Mouse (Mus musculus) stomach, postnatal 0 days (tissue): ENCODE measurements around the gene Tex29. TPM values are rescaled to one million over a fixed set of nuclear protein-coding genes. Genes with fewer than 3 reads are reported as not detected.

ENCODE experiments used
- ATAC-seq: fragments of 200-750 bp; cut with Nextera tagmentation; 2 replicates; pipeline ENCODE4 v1.8.0; 2017; ENCODE audit not compliant: low FRiP score, low TSS enrichment
- DNase-seq: peaks from one replicate; pipeline ENCODE4 v3.0.0-alpha.2; 2016; ENCODE audit warnings: low spot score
- H3K27ac ChIP-seq: fragments of 300-500 bp; sonication (generic); replicated peaks from 2 replicates; pipeline ENCODE4 v1.5.1; 2014; ENCODE audit warnings: mild to moderate bottlenecking, control low read depth
- H3K27me3 ChIP-seq: fragments of 300-500 bp; sonication (generic); 2 replicates; pipeline ENCODE4 v1.6.1; 2014; ENCODE audit warnings: low read length; ENCODE audit not compliant: control insufficient read depth, insufficient read depth
- H3K36me3 ChIP-seq: fragments of 300-500 bp; sonication (generic); 2 replicates; pipeline ENCODE4 v1.6.1; 2014; ENCODE audit warnings: low read length, mixed read lengths; ENCODE audit not compliant: control insufficient read depth, insufficient read depth
- H3K4me1 ChIP-seq: fragments of 300-500 bp; sonication (generic); replicated peaks from 2 replicates; pipeline ENCODE4 v1.6.1; 2014; ENCODE audit warnings: antibody characterized with exemption; ENCODE audit not compliant: control insufficient read depth, insufficient read depth
- H3K4me2 ChIP-seq: fragments of 300-500 bp; sonication (generic); replicated peaks from 2 replicates; pipeline ENCODE4 v1.6.1; 2014; ENCODE audit warnings: low read depth, mild to moderate bottlenecking, control low read depth, moderate library complexity
- H3K4me3 ChIP-seq: fragments of 300-500 bp; sonication (generic); 2 replicates; pipeline ENCODE4 v1.5.1; 2014; ENCODE audit warnings: low read depth, low read length, control low read depth
- H3K9ac ChIP-seq: fragments of 300-500 bp; sonication (generic); 2 replicates; pipeline ENCODE4 v1.6.1; 2014; ENCODE audit warnings: mild to moderate bottlenecking, low read length, control low read depth, mixed read lengths
- H3K9me3 ChIP-seq: fragments of 300-500 bp; sonication (generic); 2 replicates; pipeline ENCODE4 v1.6.1; 2016; ENCODE audit warnings: low read length; ENCODE audit not compliant: control insufficient read depth
- CTCF ChIP-seq: IDR thresholded peaks from 2 replicates; pipeline ENCODE4 v1.5.1; 2016; ENCODE audit warnings: antibody characterized with exemption, low read depth, mild to moderate bottlenecking, moderate library complexity
- EP300 ChIP-seq: optimal IDR thresholded peaks from 2 replicates; pipeline ENCODE3; 2016; ENCODE audit warnings: antibody characterized with exemption
- WGBS: fragments of 180-500 bp; shearing (Covaris S2); extraction: QIAGEN DNeasy Blood & Tissue Kit; methylation state at CpG from one replicate; pipeline ENCODE4 v1.1.7; 2014; 5-methylcytosine and 5-hydroxymethylcytosine counted together
- polyA plus RNA-seq: library from polyadenylated mRNA; unstranded; fragments of >200 nt; fragmentation: Nextera tagmentation; extraction: Ambion mirVana; gene quantifications from 2 replicates; pipeline ENCODE4 v1.2.1, GENCODE M21; 2015

Tex29 gene
- polyA plus RNA-seq, 1 experiment from 2014 or later = not detected

- 95% methylated on average over 5 of the region's 5 CpGs for WGBS
- Histone ChIP-seq H3K9me3 (no peaks in the 10 kb centered on the region), H3K9ac (no peak overlapping the region), H3K4me1 (no peaks in the 10 kb centered on the region), H3K4me2 (no peak overlapping the region), H3K36me3 (peaks cover 32% of the 10 kb centered on the region), H3K27ac (no peak overlapping the region), H3K4me3 (no peak overlapping the region), H3K27me3 (no peaks in the 10 kb centered on the region)
- no peak for TF ChIP-seq CTCF
- no peak for TF ChIP-seq EP300
- DNase-seq = no peak
- ATAC-seq = no peak
Observed at GRCm38 (mm10) chr8:11810426-11810825, 29.8 kb upstream of the Tex29 start.

- peaks cover 44% of the 10 kb centered on the region for H3K36me3 ChIP-seq
- 61% methylated on average over 7 of the region's 7 CpGs for WGBS
- no peak for TF ChIP-seq CTCF
- TF ChIP-seq EP300 = no peak
- no peak overlapping the region for H3K4me3 ChIP-seq
- H3K4me1 ChIP-seq = no peaks in the 10 kb centered on the region
- H3K27ac ChIP-seq = no peak overlapping the region
- H3K4me2 ChIP-seq = no peak overlapping the region
- ATAC-seq (no peak), DNase-seq (no peak)
- H3K9me3 ChIP-seq = no peaks in the 10 kb centered on the region
- no peak overlapping the region for H3K9ac ChIP-seq
- no peaks in the 10 kb centered on the region for H3K27me3 ChIP-seq
Observed at GRCm38 (mm10) chr8:11813801-11814200, 26.5 kb upstream of the Tex29 start.

- Histone ChIP-seq H3K4me1 (no peaks in the 10 kb centered on the region), H3K4me3 (no peak overlapping the region), H3K4me2 (no peak overlapping the region), H3K9ac (no peak overlapping the region), H3K27ac (no peak overlapping the region), H3K36me3 (peaks cover 41% of the 10 kb centered on the region), H3K9me3 (no peaks in the 10 kb centered on the region), H3K27me3 (no peaks in the 10 kb centered on the region)
- ATAC-seq (no peak), DNase-seq (no peak)
- 78% methylated on average over 7 of the region's 7 CpGs for WGBS
- TF ChIP-seq EP300 = no peak
- TF ChIP-seq CTCF = peak; percentile 52
Observed at GRCm38 (mm10) chr8:11815206-11815605, 25.1 kb upstream of the Tex29 start.

DNA sequence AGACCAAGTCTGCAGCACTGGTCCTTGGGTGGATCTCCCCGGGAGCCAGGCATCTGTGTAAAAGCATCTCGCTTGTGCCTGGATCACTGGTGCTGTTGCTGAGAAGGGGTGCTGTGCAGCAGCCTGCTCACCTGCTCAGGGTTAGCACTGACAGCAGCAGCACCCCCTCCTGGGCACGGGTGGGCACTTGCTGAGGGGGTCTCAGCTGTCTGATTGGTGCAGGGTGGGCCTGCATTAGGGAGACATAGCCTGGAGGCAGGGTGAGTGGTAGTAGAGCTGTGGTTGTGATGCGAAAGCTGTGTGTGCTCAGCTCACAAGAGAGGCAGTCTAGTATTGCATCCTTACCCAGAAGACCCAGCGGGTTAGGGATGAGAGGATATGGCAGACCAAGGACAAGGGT is 20.1 kb upstream of the Tex29 start:
- 91% methylated on average over 5 of the region's 5 CpGs for WGBS
- H3K4me3 ChIP-seq = no peak overlapping the region
- H3K9ac ChIP-seq = no peak overlapping the region
- no peaks in the 10 kb centered on the region for H3K27me3 ChIP-seq
- DNase-seq (no peak), ATAC-seq (no peak)
- TF ChIP-seq EP300 (no peak), CTCF (no peak)
- no peaks in the 10 kb centered on the region for H3K4me1 ChIP-seq
- no peaks in the 10 kb centered on the region for H3K9me3 ChIP-seq
- H3K4me2 ChIP-seq = no peak overlapping the region
- peaks cover 38% of the 10 kb centered on the region for H3K36me3 ChIP-seq
- H3K27ac ChIP-seq = no peak overlapping the region

DNA sequence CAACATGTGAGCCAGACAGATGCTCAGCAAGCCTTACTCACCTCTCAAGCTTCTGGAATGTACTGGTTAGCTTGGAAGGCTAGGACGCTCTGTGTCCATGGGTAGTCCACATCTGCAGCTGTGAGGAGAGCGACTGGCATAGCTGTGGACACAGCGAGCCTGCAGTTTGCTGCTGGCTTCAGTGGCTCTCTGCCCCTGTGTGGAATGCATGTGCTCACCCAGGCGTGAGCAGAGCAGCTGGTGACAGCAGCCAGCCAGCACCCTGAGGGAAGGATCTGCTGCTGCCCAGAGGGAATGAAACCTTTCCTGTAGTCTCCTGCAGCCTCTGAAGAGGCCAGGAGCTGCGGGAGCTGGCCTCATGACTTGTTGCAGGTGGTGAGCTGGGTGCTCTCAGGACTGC is 19.7 kb upstream of the Tex29 start:
- no peak for DNase-seq
- no peak for ATAC-seq

GRCm38 (mm10) chr8:11821451-11822206 is 18.6 kb upstream of the Tex29 start:
- Histone ChIP-seq H3K4me3 (no peak overlapping the region), H3K27ac (no peak overlapping the region), H3K4me1 (no peaks in the 10 kb centered on the region), H3K9ac (no peak overlapping the region), H3K9me3 (no peaks in the 10 kb centered on the region), H3K27me3 (no peaks in the 10 kb centered on the region), H3K4me2 (no peak overlapping the region), H3K36me3 (peaks cover 40% of the 10 kb centered on the region)
- DNase-seq = no peak
- TF ChIP-seq CTCF (no peak), EP300 (no peak)
- no peak for ATAC-seq
- 90% methylated on average over 14 of the region's 14 CpGs for WGBS

More for the DNA sequence above, 19.7 kb upstream of the Tex29 start:
- TF ChIP-seq EP300 (no peak), CTCF (no peak)
- H3K4me2 ChIP-seq = no peak overlapping the region
- H3K27me3 ChIP-seq = no peaks in the 10 kb centered on the region
- H3K27ac ChIP-seq = no peak overlapping the region
- H3K4me1 ChIP-seq = no peaks in the 10 kb centered on the region
- H3K9ac ChIP-seq = no peak overlapping the region
- peaks cover 38% of the 10 kb centered on the region for H3K36me3 ChIP-seq
- H3K9me3 ChIP-seq = no peaks in the 10 kb centered on the region
- no peak overlapping the region for H3K4me3 ChIP-seq
- 92% methylated on average over 5 of the region's 5 CpGs for WGBS
